Mouse (Mus musculus) right cerebral cortex, postnatal 10 days (tissue): ENCODE measurements around the gene Slc24a4.

Experiments
- DNase-seq, 2 experiments: peaks; one replicate each; pipeline ENCODE4 v3.0.0; 2021; ENCODE audit warnings: low spot score in 2 of 2

Slc24a4 gene

DNA sequence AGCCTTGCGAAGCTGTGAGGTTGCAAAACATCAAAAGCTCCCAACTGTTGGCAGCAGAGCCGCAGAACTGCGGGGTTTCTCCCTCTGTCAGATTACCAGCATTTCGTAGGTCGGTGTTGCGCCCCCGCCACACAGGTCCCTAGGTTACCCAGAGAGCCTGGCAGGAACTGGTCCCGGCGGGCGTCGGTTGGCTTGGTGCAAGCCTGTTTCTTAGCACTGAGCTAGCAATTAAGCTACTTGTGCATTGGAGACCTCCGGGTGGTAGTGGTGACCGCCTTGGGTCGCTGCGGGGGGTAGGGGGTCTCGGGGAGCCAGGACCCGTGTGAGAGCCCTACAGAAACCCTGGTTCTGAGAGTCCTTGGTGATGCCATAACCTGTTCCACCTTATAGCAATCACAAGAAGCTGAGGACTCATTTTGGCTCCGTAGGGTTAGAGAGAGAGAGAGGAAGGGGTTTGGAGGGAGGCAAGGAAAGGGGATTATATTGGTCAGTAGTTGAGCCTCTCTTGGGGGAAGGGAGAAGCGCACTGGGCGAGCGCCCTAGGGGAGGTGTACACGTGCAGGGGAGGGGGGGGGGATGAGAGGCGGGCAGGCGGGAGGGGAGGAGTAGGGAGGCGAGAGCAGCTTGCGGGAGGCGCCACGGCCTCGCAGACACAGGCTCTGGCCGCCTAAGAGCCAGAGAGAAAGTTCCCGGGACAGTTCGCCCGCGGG lies at the start of gene Slc24a4:
Slc24a4 (plus strand) TSS at position 653 of the 710 bp plus-strand sequence.
- peak in 1 of 2 experiments; percentile 49 for DNase-seq

DNA sequence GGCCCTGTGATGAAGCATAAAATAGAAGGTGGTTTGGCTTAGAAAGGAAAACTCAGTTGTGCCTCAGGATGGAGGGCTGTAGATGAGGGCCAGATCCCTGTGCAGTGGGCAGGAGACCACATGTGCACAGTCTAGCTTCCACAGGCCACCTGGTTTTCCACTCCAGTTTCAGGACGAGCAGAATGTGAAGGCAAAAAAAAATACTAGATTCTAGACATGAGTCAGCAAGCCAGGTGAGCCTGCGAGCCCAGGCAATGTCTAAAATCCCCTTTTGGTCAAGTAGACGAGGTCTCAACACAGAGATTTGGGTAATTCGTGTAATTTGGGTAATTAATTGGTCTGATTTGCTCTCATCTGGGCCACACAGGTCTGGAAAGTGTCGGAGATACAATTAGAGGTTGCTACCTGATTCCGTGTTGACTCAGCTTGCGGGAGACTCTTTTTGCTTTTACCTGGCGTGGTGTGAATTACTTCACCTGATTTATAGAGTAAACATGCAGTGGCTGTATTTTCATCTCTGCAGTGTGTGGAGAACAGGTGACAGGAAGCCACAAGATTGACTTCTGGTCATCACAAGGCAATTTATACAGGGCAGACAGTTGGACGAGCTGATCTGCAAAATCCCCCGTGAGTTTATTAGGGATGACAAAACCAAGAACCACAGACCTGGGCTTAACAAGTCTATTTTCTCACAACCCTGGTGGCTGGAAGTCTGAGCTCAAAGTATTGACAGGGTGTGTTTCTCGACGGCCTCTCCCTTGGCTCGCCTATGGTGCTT lies 45.7 kb upstream of the Slc24a4 start:
- no peak for DNase-seq

DNA sequence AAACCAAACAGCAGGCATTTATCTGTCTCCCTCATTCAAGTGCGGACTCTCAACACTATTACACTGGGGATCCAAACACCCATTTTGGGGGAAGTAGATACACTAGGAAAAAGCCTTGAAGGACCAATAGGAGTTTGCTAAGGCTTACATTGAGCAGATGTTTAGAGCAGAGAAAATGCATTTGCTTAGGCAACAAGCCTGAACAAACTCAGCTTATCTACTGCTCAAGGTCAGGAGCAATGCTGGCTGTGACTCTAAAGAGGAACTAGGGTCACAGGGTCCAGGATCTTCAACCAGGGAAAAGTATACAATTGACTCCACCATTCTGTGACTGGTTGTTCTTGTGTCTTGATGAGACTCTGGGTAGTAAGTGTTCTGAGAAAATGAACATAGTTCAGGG lies 38.0 kb upstream of the Slc24a4 start:
- DNase-seq: no peak

DNA sequence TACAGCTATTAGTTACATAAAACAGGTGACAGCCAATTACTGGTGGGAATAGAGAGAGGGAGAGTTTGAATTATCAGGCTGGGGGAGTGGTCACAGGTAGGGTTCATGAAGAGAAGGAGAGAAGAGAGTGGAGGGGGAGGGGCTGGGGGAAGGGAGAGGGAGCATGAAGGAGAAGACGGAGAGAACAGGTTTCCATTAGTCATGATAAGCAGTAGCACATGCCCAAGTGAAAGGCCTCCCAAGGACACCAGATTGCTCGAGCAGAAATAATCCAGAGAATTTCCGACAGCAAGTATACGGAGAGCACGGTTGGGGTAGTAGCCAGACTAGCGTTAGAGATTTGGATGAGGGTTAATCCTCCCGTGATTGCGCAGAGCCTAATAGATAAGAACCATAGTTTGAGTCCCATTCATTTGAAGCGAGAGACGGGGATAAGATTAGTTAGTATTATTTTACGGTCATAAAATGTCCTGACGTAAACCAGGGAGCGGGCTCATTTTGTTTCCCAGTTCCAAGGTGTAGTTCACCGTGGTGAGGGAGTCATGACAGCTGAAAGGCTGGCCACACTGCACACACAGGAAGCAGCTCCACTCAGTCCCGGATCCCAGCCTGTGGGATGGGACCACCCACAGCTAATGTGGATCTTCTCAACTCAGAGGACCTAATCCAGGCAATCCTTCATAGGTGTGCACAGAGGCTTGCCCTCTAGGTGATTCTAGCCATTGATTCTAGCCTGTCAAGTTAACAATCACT lies 36.0 kb upstream of the Slc24a4 start:
- no peak for DNase-seq

DNA sequence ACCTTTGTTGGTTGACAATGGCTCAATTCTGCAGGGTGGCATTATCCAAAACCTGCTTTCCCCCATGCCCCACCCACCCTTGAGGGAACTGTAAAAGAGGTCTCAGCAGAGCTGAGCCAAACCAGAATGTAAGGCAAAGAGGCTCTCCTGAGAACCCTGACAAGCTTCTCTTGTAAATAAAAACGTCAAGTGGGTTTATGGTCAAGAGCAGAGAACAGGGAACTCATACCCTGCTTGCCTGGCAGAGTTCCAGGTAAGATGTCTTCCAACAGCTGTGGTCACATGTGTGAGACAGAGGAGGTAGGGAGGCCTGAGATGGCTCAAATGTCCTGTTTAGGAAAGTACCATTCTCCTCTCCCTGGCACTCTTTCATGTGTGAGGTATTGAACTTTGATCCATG lies 22.5 kb upstream of the Slc24a4 start:
- no peak for DNase-seq

DNA sequence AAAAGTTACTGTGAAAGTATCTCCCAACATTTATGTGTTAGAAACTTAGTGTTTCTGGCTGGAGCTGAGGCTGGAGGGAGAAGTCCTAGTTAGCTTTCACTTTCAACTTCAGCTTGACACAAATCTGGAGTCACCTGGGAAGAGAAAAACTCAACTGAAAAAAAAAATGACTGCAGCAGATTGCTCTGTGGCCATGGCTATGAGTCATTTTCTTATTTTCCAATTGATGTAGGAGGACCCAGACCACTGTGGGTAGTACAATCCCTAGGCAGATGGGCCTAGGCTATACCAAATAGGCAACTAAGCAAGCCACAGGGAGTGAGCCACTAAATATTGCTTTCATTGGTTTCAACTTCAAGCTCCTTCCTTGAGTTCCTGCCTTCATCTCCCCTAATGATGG lies 19.7 kb upstream of the Slc24a4 start:
- DNase-seq: no peak

DNA sequence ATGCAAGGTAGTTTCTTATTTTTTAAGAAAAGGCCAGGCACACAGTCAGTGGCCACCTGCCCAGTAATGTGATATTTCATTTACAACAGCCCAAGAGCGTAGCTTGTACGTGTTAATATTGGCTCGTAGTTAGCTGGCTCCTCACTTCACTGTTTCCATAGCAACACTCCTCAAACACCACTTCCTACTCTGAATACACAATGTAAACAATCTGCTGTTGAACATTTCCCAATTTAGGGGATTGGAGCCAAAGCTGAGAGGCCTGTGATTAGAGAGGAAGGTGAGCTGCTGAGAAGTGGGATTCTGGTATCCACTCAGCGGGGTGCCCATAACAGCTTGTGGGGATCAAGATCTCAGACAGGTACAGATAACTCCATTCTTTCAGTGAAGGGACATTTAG lies 16.0 kb upstream of the Slc24a4 start:
- DNase-seq: peak; percentile 33 to 65

DNA sequence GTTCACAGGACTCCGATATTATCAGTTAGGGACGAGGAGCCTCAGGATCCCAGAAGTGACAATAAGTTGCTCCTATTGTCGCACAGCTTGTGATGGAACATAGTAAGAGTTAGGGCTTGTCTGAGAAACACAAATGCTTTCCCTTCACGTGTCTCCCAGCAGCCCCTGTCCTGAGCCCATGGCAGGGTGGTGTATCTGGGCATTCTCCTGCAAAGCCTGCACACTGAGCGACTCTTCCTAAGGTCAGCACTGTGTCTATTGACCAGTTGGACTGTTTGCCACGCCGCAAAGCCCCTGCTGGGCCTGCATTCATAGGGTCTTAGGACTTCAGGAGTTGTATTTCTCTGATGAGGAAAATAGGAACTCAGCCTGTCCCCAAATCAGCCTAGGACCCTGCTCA lies 15.6 kb upstream of the Slc24a4 start:
- no peak for DNase-seq

DNA sequence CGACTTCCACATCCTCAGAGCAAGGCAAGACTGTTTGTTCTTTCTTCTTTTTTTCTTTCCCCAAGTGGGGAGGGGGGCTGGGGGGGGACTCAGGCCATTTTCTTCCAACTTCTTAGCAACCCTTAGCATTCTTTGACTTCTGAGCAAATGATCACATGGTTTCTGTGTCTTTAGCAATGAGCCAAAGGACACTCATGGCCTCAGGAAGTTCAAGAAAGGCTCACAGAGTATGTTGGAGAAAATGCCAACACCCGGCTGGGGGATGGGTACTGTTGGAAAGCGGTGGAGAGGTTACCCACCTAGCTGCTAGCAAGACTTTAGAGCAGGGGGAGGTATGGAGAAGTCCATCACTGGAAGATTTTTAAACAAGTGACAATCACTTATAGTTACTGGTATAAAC lies 15.1 kb upstream of the Slc24a4 start:
- no peak for DNase-seq

DNA sequence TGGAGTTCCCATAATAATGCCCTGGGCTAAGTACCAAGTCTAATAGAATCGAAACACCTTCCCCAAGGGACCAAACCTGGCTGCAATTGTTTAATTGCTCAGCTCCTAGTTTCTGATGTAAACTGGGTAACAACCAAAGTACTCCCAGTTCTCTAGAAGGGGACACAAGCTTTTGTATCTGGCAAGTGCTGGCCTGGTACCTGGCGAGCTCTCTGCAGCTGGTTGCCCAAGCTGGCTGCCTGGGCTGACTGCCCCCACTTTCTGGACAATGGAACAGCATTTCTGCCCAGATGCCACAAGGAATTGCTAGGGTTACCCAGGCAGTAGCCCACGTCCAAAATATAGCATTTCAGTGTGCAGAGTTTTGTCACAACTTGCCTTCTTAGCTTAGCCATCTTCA lies 12.0 kb upstream of the Slc24a4 start:
- DNase-seq: peak in 1 of 2 experiments; percentile 32

DNA sequence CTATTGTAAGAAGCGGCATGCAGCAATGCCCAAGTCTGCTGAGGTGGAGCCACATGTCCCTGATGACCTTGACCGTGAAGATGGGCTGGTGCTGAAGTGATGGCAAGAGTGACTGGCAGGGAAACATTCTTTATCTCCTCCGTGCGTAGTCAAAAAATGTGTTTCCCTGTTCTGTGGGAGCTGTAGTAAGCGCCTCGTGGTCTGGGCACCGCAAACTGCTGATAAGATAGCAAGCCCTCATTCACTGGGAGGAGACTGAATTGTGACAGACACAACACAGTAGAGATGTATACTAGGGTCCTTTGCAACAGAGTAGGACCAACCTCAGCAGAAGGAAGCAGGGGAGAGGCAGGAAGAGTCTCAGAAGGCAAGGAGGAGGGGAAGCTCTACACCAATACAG lies 10.5 kb upstream of the Slc24a4 start:
- DNase-seq: no peak

DNA sequence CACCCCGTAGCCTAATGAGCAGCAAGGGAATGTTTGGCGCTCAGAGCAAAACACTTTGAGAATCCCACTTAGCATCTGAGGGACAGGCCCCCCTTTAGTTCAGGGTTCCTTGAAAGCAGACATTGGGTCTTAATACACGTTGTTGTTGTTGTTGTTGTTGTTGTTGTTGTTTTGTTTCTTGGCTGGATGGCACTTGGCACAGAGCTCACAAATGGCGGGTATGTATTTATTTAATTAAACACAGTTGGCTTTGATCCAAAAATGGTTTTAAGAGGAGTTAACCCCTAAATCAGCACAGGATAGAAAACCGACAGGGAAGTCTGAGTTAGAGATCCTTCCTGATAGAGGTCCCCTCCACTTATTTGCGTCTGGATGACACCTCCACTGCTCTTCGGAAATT lies 932 bp upstream of the Slc24a4 start:
- DNase-seq: no peak

DNA sequence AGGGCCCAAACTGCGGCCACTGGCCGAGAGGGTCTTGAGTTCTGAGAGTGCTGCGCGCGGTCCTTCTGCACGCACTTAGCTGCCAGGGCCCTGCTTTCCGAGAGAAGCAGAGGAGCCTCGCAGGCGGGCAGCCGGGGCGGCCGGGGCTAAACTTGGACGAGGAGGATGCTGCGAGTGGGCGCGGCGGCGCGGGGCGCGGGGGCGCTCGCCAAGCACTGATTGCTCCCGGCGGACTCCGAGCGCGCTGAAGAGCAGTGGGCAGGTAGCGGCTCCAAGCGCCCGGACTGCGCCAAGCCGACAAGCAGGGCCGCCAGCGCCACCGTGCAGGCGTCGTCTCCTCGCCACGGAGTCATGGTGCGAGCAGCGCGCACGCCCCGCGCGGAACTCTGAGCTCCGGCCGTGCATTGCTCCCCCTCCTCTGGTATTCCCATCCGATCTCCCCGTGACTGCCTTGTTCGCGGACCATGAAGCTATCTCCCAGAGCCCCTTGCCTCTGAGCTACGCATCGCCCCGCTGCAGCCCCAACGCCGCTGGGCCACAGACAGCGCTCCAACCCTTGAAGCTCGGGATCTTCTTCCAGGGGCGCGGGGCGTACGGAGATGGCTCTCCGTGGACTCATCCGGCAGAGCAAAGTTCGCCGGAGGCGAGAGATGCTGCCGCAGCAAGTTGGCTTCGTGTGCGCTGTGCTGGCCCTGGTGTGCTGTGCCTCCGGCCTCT lies 416 bp downstream of the Slc24a4 start:
- DNase-seq: peak; percentile 81

DNA sequence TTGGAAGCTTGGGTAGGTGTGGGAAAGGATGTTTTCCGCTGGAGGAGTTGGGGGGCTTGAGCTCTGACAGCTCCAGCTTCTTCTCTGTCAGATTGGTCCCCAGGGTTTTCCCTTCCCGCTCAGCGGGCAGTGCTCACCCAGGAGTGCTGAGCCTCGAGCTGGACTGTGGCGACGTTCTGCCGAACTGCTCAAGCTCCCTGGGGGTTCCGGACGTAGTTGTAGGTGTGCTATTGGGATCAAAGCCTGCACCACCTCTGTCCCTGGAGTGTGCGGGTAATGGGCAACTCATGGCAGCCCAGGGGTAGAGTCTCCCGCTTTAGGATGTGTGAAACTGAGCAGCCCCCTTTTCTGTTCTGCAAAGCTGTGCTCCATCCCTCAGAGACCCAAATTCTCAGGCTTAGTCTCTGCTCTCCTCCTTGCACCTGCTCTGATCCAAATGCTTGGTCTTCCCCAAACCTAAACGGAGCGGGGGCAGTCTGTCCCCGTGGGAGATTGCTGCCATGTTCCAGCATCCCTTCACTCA lies 1.0 kb downstream of the Slc24a4 start:
- DNase-seq: no peak

DNA sequence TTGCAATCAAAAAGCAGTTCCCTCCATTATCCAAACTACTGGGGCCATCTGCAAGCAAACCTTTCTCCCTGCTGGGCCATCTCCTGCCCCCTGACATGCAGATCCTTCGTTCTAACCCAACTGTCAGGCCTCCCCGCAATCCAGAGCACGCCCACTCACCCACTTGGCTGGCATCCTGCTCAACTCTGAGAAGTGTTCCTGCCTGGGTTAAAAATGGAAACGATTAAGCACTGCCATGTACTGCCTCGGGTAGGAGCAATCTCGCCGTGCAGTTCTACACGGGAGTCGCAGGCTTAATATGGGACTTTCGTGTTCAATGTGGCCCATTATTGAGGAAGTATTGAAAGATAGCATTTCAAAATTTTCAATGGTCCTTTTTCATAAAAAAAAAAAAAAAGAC lies 11.2 kb downstream of the Slc24a4 start:
- peak; percentile 64 to 68 for DNase-seq

DNA sequence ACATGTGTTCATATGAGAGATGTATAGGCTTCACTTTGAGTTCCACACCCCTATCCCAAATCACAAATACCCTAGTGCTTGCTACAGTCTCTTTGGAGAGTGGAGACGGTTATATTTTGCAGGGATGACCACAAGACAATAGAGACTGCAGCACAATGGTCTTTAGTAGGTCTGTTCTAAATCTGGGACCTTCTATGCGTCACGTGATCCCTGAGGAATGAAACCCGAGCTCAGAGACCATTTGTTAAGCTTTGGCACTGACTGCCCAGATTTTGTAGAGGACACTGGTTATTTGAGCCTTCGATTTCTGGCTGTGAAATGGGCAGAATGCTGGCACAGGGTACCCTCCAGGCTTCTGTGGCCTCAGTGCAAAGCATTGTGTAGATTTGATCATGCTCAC lies 12.8 kb downstream of the Slc24a4 start:
- no peak for DNase-seq

DNA sequence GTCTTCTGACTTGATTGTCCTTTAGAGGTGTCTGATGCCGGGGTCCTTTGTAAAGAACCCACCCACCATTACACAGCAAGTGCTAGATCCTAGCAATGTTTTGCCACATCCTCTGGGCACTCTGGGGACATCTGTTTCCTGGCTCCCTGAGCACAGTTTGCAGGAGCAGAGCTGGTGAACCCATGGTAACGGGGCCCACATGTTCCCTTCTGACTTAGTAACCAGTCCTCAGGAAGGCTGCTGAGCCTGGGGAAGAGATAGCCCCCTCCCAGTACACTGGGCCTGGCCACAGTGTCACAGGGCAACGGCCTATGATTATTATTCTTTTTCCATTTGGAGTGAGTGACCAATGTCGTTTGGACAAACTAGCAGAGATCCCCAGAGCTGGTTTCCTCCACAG lies 19.1 kb downstream of the Slc24a4 start:
- no peak for DNase-seq

DNA sequence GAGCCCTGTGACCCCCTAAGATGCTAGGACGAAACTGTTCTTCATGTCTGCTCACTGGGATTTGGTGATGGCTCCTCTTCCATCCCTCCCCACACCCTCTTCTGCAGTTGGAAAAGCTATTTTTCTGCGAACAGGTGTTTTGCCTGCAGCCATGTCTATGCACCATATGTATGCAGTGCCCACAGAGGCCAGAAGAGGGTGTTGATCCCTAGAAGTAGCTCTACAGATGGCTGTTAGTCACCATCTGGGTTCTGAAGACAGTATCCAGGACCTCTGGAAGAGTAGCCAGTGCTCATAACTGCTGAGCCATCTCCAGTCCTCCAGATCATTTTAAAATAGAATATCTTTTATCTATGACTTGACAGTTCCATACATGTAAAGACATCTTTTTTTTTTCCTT lies 20.2 kb downstream of the Slc24a4 start:
- DNase-seq: no peak

DNA sequence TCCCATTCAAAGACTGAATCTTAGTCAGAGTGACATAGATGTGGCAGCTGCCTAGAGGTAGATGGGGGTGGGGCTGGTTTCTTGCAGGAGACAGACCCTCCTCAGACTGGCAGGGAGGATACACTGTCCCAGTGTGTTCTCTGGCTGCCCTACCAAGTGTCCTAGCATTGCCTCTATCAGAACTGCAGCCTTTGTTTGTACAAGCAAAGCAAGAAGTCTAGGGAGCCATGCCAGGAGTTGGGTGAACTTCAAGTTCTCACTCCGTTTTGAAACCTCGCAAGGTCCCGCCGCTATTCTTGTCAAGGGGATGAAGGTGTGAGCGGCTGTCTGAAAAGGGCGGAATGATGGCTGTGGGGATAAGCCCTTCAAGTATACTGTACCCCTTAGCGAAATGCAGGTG lies 22.7 kb downstream of the Slc24a4 start:
- DNase-seq: no peak

DNA sequence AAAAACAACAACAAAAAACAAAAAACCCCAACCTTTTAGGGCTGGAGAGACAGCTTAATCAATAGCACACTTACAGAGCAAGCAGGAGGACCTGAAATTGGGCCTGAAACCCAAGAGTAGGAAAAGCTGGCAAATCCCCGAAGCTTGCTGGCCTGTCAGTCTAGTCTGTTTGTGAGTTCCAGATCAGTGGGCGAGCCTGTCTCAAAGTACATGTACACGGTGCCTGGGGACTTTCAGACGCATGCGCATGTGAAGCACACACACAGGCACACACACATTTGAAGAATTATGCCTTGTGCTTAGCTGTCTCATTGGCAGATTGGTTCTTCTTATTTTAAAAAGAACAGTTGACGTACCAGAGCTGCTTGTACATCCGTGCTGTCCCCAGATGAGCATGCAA lies 25.3 kb downstream of the Slc24a4 start:
- no peak for DNase-seq

DNA sequence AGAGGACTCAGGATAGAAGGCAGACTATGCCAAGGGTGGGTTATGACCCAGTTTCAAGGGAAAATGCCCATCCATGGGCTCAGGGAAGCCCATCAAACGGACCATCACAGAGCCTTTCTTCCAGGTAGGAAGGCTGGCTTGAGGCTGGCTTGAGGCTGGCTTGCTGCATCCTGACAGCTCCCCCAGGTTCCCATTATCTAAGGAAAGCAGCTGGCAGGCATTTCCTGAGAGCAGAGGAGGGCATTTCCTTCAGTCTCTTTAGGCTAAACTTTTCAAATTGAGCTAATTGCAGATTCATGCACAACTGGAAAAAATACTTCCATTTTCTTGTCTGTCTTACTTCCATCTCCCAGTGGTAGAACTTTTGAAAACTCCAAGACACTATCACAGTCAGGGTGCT lies 26.3 kb downstream of the Slc24a4 start:
- no peak for DNase-seq

DNA sequence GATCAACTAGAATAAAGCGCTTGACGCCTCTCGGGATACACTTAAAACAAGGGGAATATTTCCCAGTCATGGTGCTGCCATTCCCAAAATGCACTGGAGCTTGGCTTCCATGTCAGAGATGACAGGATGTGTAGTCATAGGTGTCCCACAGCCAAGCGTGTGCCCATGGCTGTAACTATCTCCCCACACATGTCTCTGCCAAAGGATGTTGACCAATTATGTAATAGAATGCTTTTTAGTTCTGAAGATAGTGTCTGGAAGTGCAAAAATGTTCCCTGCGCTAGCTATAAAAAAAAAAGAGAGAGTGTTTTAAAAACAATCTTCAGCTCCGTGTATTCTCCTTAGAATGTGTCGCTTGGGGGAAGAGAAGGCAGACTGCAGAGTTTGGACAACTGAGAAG lies 36.1 kb downstream of the Slc24a4 start:
- DNase-seq: no peak
